Mouse (Mus musculus): Measurements from ENCODE around the gene Mecr.

The Mecr gene

GRCm38 (mm10) chr4:131836351-131836881 is 6.9 kb upstream of the Mecr start:
- peak in 1 of 2 experiments; percentile 73 for DNase-seq (ENCODE audit: low spot score in 2 of 2)

- peak; percentile 42 to 73 for DNase-seq (ENCODE audit: low spot score in 2 of 2)
These were observed 6.3 kb upstream of the Mecr start for GRCm38 (mm10) chr4:131836891-131837491.

- DNase-seq (ENCODE audit: low spot score in 2 of 2): peak; percentile 83 to 96
These were observed 5.3 kb upstream of the Mecr start, which contains the start of gene Ptpru for GRCm38 (mm10) chr4:131837872-131838524. Gene Ptpru (minus strand): TSS chr4:131838288.

- no peak for DNase-seq (ENCODE audit: low spot score in 2 of 2)
These were observed 2.9 kb downstream of the Mecr start for GRCm38 (mm10) chr4:131845991-131846778.

GRCm38 (mm10) chr4:131848082-131848481 is 4.8 kb downstream of the Mecr start:
- no peak for DNase-seq (ENCODE audit: low spot score in 2 of 2)

- DNase-seq (ENCODE audit: low spot score in 2 of 2): no peak
These were observed 6.8 kb downstream of the Mecr start for GRCm38 (mm10) chr4:131849986-131850638.

- DNase-seq (ENCODE audit: low spot score in 2 of 2): no peak
These were observed 11.7 kb downstream of the Mecr start for GRCm38 (mm10) chr4:131854950-131855349.

- peak; percentile 82 to 91 for DNase-seq (ENCODE audit: low spot score in 2 of 2)
These were observed 17.4 kb downstream of the Mecr start for GRCm38 (mm10) chr4:131860492-131861340.

GRCm38 (mm10) chr4:131861341-131861739 is 18.1 kb downstream of the Mecr start:
- no peak for DNase-seq (ENCODE audit: low spot score in 2 of 2)

GRCm38 (mm10) chr4:131872672-131873292 is 29.5 kb downstream of the Mecr start:
- no peak for DNase-seq (ENCODE audit: low spot score in 2 of 2)

- peak; percentile 94 to 97 for DNase-seq (ENCODE audit: low spot score in 2 of 2)
These were observed 30.3 kb downstream of the Mecr start, which contains the start of gene Srsf4 for GRCm38 (mm10) chr4:131873293-131874168. Gene Srsf4 (plus strand): TSS chr4:131873617.

- DNase-seq (ENCODE audit: low spot score in 2 of 2): no peak
These were observed 30.9 kb downstream of the Mecr start for GRCm38 (mm10) chr4:131874169-131874536.

GRCm38 (mm10) chr4:131874567-131874966 is 31.3 kb downstream of the Mecr start:
- no peak for DNase-seq (ENCODE audit: low spot score in 2 of 2)

- no peak for DNase-seq (ENCODE audit: low spot score in 2 of 2)
These were observed 32.0 kb downstream of the Mecr start for GRCm38 (mm10) chr4:131875242-131875641.

- DNase-seq (ENCODE audit: low spot score in 2 of 2): no peak
These were observed 33.6 kb downstream of the Mecr start for GRCm38 (mm10) chr4:131876836-131877235.

- no peak for DNase-seq (ENCODE audit: low spot score in 2 of 2)
These were observed 36.4 kb downstream of the Mecr start for GRCm38 (mm10) chr4:131879692-131880091.

- no peak for DNase-seq (ENCODE audit: low spot score in 2 of 2)
These were observed 38.0 kb downstream of the Mecr start for GRCm38 (mm10) chr4:131881306-131881705.

- DNase-seq (ENCODE audit: low spot score in 2 of 2): no peak
These were observed 40.3 kb downstream of the Mecr start for GRCm38 (mm10) chr4:131883571-131883970.

GRCm38 (mm10) chr4:131885376-131885775 is 42.1 kb downstream of the Mecr start:
- no peak for DNase-seq (ENCODE audit: low spot score in 2 of 2)

All from spleen, postnatal 4 days (tissue).